Mouse (Mus musculus): Measurements from ENCODE around the gene Mcf2l.

The Mcf2l gene

DNA sequence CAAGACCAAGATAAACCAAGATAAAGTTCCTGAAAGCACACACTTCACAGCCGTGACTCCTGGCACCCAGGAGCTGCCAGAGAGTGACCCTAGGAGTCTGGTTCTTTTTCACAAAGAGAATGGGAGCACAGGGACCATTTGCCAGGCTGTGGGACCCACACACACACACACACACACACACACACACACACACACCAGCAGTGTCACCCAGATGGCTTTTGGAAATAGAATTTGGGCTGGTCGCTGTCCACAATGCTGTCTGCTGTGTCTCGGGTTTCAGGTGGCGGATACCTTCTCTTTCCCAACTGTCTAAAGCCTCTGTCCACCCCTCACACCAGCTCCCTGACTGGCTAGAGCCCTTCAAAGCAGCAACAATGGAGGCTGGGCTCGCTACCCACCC lies 120.9 kb downstream of the Mcf2l start:
- DNase-seq (ENCODE audit: low spot score in 2 of 2): no peak

DNA sequence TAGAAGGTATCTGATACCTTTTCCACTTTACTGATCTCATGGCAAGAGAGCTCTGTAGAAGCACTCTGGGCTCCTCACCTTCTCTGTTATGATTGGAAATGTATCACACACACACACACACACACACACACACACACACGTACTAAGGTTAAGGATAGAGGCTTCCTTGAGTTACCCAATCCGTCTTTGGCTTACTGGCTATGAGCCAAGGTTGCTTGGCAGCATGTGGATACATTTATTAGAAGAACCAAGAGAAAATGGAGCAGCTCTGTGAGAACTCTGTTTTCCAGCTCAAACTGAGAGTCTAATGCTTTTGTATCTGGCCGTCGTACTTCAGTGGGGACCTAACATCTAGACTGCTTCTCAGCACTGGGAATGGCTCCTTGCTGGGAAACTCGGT lies 121.9 kb downstream of the Mcf2l start:
- DNase-seq (ENCODE audit: low spot score in 2 of 2): peak in 1 of 2 experiments; percentile 72

DNA sequence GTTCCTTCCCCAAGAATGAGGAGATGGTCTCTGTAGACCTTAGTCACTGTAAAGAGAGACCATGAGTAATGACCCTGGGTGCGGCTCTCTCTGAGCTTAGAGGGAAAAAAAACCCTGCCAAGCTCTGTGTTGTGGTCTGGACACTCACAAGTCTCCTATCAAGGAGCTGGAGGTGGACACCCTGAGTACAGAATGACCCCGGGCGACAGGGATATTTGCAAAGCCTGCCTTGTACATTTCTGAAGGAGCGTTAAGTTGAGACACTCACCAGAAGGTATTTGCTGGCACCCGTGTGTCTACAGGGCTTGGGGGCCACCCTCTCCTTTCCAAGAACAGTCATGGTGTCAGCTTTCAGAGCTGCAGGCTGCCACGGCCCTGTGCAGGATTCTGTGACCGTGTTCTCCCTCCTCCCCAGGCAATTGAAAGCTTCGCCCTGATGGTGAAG lies 123.2 kb downstream of the Mcf2l start:
- DNase-seq (ENCODE audit: low spot score in 2 of 2): no peak

DNA sequence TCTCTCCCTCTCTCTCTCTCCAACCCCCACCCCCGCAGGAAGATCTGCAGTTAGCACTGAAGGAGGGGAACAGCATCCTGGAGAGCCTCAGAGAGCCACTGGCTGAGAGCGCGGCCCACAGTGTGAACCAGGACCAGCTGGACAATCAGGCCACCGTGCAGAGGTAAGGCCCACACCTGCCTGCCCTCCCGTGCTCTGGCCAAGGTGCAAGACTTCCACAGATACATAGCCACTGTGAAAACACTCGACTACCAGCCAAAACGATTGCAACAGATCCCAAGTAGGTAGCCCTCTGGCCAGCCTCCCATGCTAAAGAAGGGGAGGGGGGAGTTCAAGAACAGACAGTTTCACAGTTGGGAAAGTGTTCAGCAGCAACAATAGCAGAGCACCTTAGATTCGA lies 124.7 kb downstream of the Mcf2l start:
- no peak for DNase-seq (ENCODE audit: low spot score in 2 of 2)

DNA sequence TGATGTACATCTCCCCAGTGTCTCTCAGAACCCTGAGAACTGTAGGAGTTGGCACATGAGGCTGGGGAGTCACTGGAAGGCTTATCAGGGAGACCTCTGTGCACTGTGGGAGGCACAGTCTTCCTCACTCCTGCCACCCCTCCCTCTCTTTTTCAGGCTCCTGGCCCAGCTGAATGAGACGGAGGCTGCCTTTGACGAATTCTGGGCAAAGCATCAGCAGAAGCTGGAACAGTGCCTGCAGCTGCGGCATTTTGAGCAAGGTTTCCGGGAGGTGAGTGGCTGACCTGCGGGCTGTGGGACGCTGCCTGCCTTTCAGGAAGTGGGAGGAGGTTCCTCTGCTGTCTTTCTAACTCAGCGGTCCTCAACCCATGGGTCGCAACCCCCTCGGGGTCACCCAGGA lies 126.2 kb downstream of the Mcf2l start:
- DNase-seq (ENCODE audit: low spot score in 2 of 2): peak; percentile 57 to 77

DNA sequence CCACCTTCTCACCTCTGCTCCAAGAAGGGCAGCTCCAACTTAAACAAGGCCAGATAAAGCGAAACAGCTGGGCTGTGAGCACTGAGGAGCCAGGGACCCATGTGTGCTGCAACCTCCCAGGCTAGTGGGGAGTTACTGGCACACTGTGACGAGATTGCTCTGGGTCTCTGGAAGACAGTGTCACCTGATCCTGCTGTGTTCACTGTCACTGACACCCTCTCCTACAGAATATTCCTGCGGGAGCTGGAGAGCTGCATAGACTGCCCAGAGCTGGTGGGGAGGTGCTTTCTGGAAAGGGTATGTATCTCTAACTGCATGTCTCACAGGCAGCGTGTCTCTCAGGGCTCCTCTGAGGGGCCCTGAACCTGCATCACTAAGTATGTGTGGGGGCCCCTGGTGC lies 133.9 kb downstream of the Mcf2l start:
- DNase-seq (ENCODE audit: low spot score in 2 of 2): no peak

DNA sequence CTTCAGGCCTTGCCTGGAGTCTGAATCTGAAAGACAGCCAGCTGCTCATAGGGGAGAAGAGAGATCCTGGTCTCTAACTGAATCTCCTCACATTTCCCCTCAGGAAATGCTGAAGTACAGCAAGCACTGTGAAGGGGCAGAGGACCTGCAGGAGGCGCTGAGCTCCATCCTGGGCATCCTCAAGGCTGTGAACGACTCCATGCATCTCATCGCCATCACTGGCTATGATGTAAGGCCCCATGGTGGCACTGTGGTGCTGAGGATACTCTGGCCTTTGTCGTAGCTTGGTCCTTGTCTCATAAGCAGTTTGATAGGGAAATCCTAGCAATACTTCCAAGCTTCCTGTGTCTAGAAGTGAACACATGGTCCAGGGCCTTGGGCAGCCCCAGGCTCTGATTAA lies 136.7 kb downstream of the Mcf2l start:
- DNase-seq (ENCODE audit: low spot score in 2 of 2): no peak

DNA sequence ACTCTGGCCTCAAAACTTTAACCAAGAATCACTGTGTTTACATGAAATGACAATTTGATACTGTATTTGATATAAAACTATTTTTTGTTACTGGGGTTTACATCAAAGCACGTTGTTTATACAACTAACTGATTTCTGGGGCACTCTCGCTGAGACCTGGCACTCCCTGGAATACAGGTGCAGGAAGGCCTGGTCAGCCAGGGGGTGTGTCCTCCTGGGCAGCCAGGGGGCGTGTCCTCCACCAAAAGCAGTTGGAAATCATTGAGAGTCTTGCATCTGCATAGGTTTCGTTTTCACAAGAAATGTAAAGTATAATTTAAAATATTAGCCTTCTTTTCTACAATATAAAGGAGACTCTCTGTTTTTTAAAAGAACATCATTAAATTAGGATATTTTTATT lies 146.0 kb downstream of the Mcf2l start:
- no peak for DNase-seq (ENCODE audit: low spot score in 2 of 2)

DNA sequence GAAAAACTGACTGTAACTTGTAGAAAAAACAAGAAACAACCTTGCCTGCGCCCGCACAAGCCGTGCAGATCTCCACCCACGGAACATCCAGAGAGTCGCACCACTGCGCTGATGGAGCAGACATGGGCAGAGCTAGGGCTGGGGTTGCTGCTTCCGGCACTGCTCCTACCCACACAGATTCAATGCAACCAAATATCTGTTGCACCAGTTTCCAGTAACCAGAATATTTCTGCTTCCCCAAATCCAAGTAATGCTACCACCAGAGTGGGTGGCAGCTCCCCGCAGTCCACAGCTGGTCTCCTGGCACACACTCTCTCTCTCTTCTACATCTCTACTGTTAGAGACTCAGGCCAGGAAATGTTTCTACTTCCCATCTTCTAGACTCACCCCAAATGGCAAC lies 148.2 kb downstream of the Mcf2l start:
- DNase-seq (ENCODE audit: low spot score in 2 of 2): no peak

DNA sequence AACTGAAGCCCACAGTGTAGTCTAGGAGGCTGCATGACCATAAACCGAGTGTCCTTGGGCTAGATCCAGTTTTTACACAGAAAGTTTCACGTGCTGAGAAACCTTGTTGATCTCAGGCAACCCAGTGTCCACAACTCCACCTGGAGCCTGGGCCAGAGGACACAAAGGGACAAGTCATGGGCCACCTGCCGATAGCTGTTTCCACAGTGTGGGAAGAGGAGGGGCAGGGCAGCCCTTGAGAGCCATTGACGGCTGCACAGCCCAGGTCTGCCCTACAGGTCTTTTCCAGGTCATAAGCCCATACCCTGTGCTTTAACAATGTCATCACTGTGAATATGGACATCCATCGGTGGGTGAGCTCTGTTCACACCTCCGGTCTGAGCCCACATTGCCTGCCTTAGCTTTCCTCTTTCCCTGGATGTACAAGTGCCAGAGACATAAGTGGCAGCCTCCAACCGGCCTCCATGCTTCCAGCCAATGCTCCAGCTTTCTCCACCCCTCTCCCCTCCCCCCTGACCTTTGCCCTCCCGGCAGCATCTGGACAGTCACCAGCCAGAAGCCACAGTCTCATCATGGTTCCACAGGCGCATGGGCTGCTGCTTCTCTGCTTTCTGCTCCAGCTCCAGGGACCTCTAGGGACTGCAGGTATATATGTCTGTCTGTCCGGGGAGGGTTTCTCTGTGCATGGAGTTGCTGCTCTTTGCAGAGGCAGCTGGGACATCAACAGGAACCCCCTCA lies 152.1 kb downstream of the Mcf2l start, which contains the start of gene F7:
Gene F7 (plus strand): TSS at position 548 of the 738 bp plus-strand sequence.
- DNase-seq (ENCODE audit: low spot score in 2 of 2): no peak

DNA sequence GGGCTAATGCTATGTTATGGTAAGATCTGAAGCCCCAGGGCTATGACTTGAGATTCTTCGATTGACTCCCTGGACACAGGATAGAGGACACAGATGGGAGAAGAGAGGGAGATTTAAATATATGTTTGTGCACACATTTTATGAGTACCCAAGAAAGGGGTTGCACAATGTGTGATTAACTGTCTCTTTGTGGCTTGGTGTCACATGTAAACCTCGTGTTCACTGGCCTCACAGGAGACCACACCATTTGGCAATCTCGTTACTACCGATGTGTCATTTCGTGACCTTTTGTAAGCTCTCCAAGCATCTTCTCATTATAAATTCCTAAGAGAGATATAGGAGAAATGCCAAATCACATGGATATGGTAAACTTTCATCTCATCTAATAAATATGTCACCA lies 154.0 kb downstream of the Mcf2l start:
- no peak for DNase-seq (ENCODE audit: low spot score in 2 of 2)

DNA sequence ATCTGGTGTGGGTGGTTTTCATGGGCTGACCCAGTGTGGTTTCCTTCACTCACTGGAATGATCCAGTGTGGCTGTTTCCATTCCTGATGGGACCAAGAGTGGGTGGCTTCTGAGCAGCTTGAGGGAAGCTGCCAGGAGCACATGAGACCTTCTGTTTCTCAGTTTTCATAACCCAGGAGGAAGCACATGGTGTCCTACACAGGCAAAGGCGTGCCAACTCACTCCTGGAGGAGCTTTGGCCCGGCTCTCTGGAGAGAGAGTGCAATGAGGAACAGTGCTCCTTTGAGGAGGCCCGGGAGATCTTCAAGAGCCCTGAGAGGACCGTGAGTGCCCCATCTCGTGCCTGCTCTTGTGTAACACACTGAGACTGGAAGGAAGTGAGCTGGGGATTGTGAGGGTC lies 154.9 kb downstream of the Mcf2l start:
- DNase-seq (ENCODE audit: low spot score in 2 of 2): peak; percentile 49 to 71

DNA sequence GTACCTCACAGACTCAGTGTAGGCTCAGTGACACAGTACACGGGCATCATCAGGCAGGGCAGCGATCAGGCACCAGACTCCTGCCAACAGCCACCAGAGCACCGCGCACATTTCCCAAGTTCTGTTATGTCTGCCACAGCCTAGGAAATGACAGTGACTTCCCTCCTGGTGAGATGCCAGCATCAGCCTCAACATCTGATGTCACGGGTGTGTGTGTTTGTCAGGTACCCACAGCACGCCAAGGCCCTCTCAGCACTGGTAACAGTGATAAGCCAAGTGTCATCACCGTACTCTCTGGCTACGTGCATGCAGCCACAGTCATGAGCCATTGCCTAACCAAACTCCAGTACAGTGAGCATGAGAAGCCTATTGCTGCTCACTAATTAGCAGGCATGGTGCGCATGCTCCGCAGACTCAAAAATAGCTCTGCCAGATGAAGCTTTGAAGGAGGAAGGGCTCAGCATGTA lies 162.8 kb downstream of the Mcf2l start:
- DNase-seq (ENCODE audit: low spot score in 2 of 2): peak; percentile 51 to 67

DNA sequence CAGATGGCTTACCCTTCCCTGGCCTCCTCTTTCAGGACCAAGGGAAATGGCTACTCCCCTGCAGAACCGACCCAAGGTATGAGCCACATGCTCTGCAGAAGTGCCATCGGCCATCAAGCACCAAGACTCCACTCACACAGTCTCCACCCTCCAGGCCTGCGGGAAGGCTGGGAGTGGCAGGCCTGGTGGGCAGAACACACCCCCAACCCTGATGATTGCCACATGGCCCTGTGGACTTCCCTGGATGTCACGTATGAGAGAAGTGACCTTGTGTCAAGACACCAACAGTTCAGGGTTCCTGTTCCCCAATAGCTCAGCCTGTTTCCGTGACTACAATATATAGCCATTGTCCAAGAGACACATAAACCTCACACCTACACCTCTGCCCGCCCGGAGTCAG lies 163.4 kb downstream of the Mcf2l start, which contains the start of gene F10:
Gene F10 (plus strand): TSS at position 294 of the 400 bp plus-strand sequence.
- DNase-seq (ENCODE audit: low spot score in 2 of 2): no peak

DNA sequence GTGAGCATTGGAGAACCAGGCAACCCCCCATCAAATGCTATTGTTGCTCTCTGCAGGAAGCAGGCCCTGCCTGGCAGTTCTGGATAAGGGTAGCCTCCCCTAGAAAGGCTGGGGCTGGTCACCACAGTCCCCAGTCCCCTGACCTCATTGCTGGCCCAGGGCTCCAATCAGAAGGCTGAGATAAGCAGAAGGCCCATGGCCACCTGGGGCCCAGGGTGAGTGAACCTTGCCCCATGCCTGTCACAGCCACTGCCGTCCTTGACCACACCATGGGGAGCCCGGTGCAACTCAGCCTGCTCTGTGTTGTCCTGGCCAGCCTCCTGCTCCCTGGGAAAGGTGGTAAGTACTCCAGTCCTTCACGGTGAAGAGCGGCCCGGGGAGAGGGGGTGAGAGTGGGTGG lies 164.0 kb downstream of the Mcf2l start:
- DNase-seq (ENCODE audit: low spot score in 2 of 2): no peak

DNA sequence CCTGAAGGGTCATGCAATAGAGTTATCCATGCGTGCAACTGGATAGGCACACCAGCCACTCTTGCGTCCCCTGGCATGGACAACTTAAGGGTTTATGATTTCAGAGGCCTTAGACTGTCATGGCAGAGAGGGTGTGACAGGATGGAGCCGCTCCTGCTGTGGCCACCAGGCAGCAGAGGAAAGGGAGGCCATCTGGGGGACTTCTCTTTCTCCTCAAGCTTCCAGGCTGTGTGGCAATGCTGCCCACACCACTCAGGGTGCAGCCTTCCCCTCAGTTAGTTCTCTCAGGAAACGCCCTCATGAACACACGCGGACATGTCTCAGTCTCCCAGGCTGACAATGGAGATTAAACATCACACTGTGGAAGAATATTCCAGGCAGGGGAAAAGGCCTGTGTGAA lies 165.4 kb downstream of the Mcf2l start:
- DNase-seq (ENCODE audit: low spot score in 2 of 2): no peak

DNA sequence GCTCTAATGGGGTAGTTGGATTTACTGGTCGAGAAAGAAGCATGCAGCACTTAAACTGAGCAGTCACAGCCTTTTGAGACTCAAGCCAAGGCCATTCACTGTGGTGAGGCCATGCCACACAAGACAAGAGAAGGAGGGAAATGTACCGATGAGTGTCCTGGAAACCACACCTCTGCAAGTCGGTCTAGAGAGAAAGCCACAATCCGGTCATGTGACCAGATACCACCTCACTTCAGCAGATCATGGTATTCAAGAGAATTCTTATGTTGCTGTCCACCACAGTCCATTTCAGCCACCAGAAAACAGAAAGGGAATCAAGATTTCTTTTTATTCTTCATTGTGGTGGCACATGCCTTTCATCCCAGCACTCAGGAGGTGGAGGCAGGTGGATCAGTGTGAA lies 167.9 kb downstream of the Mcf2l start:
- no peak for DNase-seq (ENCODE audit: low spot score in 2 of 2)

DNA sequence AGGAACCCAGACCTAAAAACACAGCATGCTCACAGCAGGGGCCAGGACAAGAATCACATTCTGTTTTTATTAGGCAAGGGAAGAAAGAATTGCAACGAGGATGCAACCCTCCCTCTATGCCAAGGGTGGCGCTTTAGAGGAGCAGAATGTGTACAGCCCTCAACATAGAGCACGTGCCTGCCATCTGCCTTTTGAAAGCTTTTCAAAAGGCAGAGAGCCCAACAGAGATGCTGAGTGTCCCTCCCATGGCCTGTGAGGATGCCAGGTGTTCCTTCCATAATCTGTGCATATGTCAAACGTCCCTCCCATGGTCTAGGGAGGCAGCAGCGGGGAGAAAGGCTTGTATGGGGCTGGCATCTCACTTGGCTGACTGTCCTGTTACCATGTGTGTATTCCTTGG lies 174.0 kb downstream of the Mcf2l start:
- no peak for DNase-seq (ENCODE audit: low spot score in 2 of 2)

DNA sequence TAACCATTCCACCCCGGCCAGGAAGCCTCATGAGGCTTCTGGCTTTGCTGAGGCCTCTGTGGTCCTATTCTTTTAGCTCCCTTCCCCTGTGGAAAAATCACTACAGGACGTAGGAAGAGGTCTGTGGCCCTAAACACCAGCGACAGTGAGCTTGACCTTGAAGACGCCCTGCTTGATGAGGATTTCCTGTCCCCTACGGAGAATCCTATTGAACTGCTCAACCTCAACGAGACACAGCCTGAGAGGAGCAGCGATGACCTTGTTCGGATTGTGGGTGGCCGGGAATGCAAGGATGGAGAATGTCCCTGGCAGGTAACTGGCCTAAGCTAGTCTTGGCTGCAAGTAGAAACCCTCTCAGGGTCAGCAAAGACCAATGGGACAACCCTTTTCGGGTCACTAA lies 176.9 kb downstream of the Mcf2l start:
- DNase-seq (ENCODE audit: low spot score in 2 of 2): no peak

DNA sequence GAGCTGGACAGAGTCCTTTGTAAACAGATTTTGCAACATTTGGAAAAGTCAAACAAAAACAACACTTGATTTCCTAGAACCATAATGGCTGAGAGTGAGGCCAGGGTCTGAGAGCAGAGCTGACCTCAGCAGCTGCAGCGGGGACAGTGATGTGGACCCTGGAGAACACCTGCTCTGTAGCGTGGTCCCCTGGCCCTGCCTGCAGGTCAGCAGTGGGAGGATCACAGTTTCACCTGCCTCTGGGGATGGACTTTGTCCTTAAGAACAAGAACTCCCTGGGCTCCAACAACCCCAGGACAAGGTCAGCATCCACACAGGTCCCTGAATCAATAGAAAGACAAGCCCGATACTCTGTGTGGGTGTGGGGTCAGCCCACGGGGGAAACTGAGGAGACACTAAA lies 183.7 kb downstream of the Mcf2l start:
- DNase-seq (ENCODE audit: low spot score in 2 of 2): no peak

DNA sequence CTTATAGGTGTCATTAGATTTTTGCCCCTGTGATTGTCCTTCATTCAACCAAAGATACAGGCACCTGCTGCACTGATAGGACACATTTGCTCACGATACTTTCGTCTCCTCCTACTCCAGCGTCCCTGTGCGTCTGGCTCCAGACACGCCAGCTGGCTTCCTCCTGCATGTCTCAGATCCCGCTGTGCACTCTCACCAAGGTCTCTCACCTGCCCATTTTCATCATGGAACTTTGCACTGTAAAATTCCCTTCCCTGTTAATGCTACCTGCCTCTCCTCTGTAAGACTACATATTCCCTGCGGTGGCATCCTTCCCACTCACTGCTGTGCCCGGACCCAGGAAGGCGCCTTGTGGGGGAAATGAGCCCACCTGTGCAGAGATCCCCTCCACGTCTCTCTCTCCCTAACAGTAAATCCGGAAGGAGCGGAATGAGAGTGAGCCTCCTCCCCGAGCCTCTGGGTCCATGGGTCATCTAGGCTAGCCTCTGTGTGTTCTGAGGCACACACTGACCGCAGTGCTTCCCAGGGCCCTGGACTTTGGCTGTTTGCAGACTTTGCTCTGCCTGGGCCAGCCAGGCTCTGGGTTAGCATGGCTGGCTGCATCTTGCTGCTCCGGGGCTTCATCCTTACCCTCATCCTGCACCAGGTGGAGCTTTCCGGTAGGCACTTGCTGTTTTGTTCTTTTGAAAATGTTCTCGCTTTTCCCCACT lies 187.0 kb downstream of the Mcf2l start, which contains the start of gene Proz:
Gene Proz (plus strand): TSS at position 474 of the 710 bp plus-strand sequence.
- no peak for DNase-seq (ENCODE audit: low spot score in 2 of 2)

DNA sequence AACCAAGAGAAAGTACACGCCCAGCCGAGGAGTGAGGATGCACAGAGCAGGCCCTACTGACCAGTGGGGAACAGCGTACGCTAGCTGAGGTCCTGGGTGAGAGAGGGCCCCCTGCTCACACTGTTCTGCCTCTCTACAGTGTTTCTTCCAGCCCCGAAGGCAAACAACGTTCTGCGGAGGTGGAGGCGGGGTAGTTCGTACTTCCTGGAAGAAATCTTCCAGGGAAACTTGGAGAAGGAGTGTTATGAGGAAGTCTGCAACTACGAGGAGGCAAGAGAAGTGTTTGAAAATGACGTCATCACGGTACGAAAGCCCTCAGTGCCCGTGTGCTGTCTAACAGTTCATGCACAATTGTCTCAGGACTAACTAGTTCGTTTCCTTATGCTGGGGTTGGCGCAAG lies 189.5 kb downstream of the Mcf2l start:
- no peak for DNase-seq (ENCODE audit: low spot score in 2 of 2)
